Mouse (Mus musculus): ENCODE results near the gene Atg101. TPM values are rescaled to one million over a fixed set of nuclear protein-coding genes. Genes with fewer than 3 reads are reported as not detected.

Gene Atg101
- polyA plus RNA-seq, 1 experiment: 37.6 TPM

- Histone ChIP-seq H3K27me3 (ENCODE audit: control insufficient read depth, insufficient read depth, low read length, poor library complexity, severe bottlenecking) (no peaks in the 10 kb centered on the region), H3K9ac (ENCODE audit: low read depth, poor library complexity, severe bottlenecking) (no peak overlapping the region), H3K27ac (ENCODE audit: insufficient read depth, low read length) (no peak overlapping the region), H3K9me3 (replicated peaks; ENCODE audit: control insufficient read depth, insufficient read depth, low read length, poor library complexity, severe bottlenecking) (no peaks in the 10 kb centered on the region), H3K4me3 (ENCODE audit: low read depth, low read length) (no peak overlapping the region), H3K4me1 (ENCODE audit: control insufficient read depth, insufficient read depth, low read length) (peaks cover 14% of the 10 kb centered on the region), H3K36me3 (ENCODE audit: control insufficient read depth, insufficient read depth, low read length, poor library complexity, severe bottlenecking) (no peaks in the 10 kb centered on the region)
- no peak for TF ChIP-seq EP300 (IDR thresholded peaks at IDR 0.05; ENCODE audit: insufficient read depth, low read depth, low read length)
- no peak for TF ChIP-seq CTCF (IDR thresholded peaks at IDR 0.05; ENCODE audit: low read depth, low read length)
- TF ChIP-seq POLR2A (IDR thresholded peaks at IDR 0.05; ENCODE audit: insufficient read depth, low read length): no peak
Measured at GRCm38 (mm10) chr15:101251930-101252329, 32.1 kb upstream of the Atg101 start.

DNA sequence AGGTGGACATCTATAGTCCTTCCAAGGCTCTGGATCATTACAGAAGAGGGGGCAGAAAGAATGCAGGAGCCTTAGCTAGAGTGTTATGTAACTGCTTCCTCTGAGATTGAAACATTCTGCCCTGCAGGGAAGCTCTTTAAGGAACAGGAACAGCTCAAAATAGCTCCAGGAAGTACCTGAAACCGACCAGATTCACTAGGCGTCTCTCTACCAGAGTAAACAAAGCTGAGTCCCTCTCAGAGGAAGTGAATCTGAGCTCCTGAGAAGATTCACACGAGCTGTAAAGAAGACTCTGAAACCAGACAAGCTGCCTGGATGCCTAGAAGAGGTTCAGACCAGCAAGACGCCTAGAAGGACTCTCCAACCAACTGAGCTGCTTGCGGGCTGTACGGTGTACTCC, 31.5 kb upstream of the Atg101 start:
- peaks cover 13% of the 10 kb centered on the region for H3K4me1 ChIP-seq (ENCODE audit: control insufficient read depth, insufficient read depth, low read length)
- no peaks in the 10 kb centered on the region for H3K9me3 ChIP-seq (replicated peaks; ENCODE audit: control insufficient read depth, insufficient read depth, low read length, poor library complexity, severe bottlenecking)
- H3K27ac ChIP-seq (ENCODE audit: insufficient read depth, low read length): no peak overlapping the region
- H3K27me3 ChIP-seq (ENCODE audit: control insufficient read depth, insufficient read depth, low read length, poor library complexity, severe bottlenecking): no peaks in the 10 kb centered on the region
- TF ChIP-seq EP300 (IDR thresholded peaks at IDR 0.05; ENCODE audit: insufficient read depth, low read depth, low read length) (no peak), CTCF (IDR thresholded peaks at IDR 0.05; ENCODE audit: low read depth, low read length) (no peak), POLR2A (IDR thresholded peaks at IDR 0.05; ENCODE audit: insufficient read depth, low read length) (no peak)
- H3K9ac ChIP-seq (ENCODE audit: low read depth, poor library complexity, severe bottlenecking): no peak overlapping the region
- no peak overlapping the region for H3K4me3 ChIP-seq (ENCODE audit: low read depth, low read length)
- H3K36me3 ChIP-seq (ENCODE audit: control insufficient read depth, insufficient read depth, low read length, poor library complexity, severe bottlenecking): no peaks in the 10 kb centered on the region

DNA sequence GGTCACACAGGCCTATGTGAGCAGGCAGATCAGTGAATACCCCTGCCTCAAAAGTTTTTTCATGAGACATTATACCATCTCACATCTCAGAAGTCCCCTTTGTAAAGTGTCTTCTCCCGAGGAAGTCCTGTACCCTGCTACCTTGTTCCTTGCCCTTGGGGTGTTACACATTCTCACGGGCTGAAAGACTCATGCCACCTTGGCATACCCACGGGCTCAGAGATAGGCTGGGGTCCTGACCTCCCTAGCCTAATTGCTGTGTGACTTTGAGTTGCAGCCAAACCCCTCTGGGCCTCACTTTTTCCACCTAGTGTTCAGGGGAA, 30.5 kb upstream of the Atg101 start:
- Histone ChIP-seq H3K4me3 (ENCODE audit: low read depth, low read length) (peak overlapping the region; percentile 55), H3K4me1 (ENCODE audit: control insufficient read depth, insufficient read depth, low read length) (peaks cover 12% of the 10 kb centered on the region), H3K9ac (ENCODE audit: low read depth, poor library complexity, severe bottlenecking) (peak overlapping the region; percentile 74; the same call in 1 of the 2 replicates), H3K36me3 (ENCODE audit: control insufficient read depth, insufficient read depth, low read length, poor library complexity, severe bottlenecking) (no peaks in the 10 kb centered on the region), H3K27me3 (ENCODE audit: control insufficient read depth, insufficient read depth, low read length, poor library complexity, severe bottlenecking) (no peaks in the 10 kb centered on the region), H3K27ac (ENCODE audit: insufficient read depth, low read length) (peak overlapping the region; percentile 61), H3K9me3 (replicated peaks; ENCODE audit: control insufficient read depth, insufficient read depth, low read length, poor library complexity, severe bottlenecking) (no peaks in the 10 kb centered on the region)
- no peak for TF ChIP-seq CTCF (IDR thresholded peaks at IDR 0.05; ENCODE audit: low read depth, low read length)
- no peak for TF ChIP-seq EP300 (IDR thresholded peaks at IDR 0.05; ENCODE audit: insufficient read depth, low read depth, low read length)
- TF ChIP-seq POLR2A (IDR thresholded peaks at IDR 0.05; ENCODE audit: insufficient read depth, low read length): no peak

DNA sequence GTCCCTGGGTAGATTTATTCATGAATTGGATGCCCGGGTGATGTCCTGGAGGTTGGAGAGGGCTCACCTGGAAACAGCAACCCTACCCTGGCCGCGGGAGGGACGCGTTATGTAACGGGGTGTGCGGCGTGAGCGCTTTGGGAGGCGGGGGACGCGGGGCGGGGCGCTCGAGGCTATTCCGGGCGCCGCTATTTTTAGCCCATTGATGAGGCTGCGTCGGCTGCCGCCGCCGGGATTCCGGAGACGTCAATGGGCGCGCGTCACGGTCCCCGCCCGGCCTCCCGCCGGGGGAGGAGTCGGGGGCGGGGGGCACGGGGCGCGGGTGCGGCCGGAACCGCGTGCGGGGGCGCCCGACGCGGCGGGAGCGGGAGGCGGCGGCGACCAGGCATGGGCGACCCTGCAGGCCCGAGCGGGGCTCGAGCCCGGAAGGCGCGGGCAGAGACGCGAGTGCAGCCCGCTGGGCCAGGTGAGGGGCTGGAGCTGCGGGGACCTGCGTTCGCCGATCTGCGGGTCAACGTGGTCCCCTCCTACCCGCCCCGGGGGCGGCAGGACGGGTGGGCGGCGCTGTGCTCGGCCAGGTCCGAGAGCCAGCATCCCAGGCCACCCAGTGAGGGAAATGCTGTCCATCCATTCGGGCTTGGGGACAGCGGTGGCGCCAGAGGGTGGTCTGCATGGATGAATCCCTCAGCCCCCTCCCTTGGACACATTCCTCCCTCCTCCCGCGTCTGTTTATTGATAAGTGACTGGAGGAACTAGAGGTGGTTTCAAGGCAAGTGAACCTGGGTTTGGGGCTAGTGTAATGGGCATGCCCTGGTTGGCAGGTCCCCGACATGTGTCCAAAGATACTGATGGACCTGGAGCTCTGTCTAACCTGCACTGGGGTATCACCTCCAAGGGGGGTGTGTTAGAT, 29.9 kb upstream of the Atg101 start, which contains the start of gene Nr4a1:
Gene Nr4a1, plus strand, starts transcription at position 384 of the 910 bp plus-strand sequence.
- H3K9ac ChIP-seq (ENCODE audit: low read depth, poor library complexity, severe bottlenecking): peak within 1 kb of the TSS; percentile 74
- H3K9me3 ChIP-seq (replicated peaks; ENCODE audit: control insufficient read depth, insufficient read depth, low read length, poor library complexity, severe bottlenecking): no peaks in the 10 kb centered on the region
- peak within 1 kb of the TSS; percentile 61 for H3K27ac ChIP-seq (ENCODE audit: insufficient read depth, low read length)
- no peaks in the 10 kb centered on the region for H3K36me3 ChIP-seq (ENCODE audit: control insufficient read depth, insufficient read depth, low read length, poor library complexity, severe bottlenecking)
- H3K4me3 ChIP-seq (ENCODE audit: low read depth, low read length): peak within 1 kb of the TSS; percentile 78
- H3K4me1 ChIP-seq (ENCODE audit: control insufficient read depth, insufficient read depth, low read length): peaks cover 12% of the 10 kb centered on the region
- H3K27me3 ChIP-seq (ENCODE audit: control insufficient read depth, insufficient read depth, low read length, poor library complexity, severe bottlenecking): no peaks in the 10 kb centered on the region
- TF ChIP-seq CTCF (IDR thresholded peaks at IDR 0.05; ENCODE audit: low read depth, low read length): no peak
- 0 out of 2 replicates have a peak, but pooled peaks have one; percentile 10 for TF ChIP-seq EP300 (IDR thresholded peaks at IDR 0.05; ENCODE audit: insufficient read depth, low read depth, low read length)
- no peak for TF ChIP-seq POLR2A (IDR thresholded peaks at IDR 0.05; ENCODE audit: insufficient read depth, low read length)

DNA sequence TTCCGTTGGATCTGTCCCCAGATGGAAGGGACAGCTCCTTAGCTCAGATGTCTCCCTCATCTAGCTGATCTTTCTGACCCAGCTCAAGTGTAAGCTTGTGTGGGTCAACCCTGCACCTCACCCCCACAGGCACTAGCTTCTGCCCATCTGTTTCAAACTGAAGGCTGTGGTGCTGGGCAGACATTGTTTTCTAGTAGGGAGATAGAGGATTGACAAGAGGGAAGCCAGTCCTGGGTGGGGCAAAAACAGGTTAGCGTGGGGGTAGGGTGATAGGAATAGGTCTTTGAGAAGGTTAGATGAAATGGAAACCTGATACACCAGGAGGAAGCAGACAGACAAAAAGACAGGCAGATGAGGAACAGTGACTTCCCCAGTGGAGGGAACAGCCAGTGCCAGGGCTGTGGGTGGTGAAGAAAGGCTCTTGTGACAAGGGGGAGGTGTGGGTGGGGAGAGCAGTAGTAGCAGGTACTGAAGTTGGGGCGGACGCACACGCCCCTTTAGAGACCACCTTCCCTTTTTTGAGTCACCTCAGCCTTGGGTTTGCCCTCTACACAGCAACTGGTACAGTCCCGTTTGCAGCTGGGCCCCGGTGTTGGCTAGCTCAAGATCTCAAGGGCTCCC, 28.1 kb upstream of the Atg101 start:
- no peaks in the 10 kb centered on the region for H3K9me3 ChIP-seq (replicated peaks; ENCODE audit: control insufficient read depth, insufficient read depth, low read length, poor library complexity, severe bottlenecking)
- no peak overlapping the region for H3K27ac ChIP-seq (ENCODE audit: insufficient read depth, low read length)
- no peaks in the 10 kb centered on the region for H3K27me3 ChIP-seq (ENCODE audit: control insufficient read depth, insufficient read depth, low read length, poor library complexity, severe bottlenecking)
- H3K36me3 ChIP-seq (ENCODE audit: control insufficient read depth, insufficient read depth, low read length, poor library complexity, severe bottlenecking): no peaks in the 10 kb centered on the region
- peaks cover 12% of the 10 kb centered on the region for H3K4me1 ChIP-seq (ENCODE audit: control insufficient read depth, insufficient read depth, low read length)
- H3K4me3 ChIP-seq (ENCODE audit: low read depth, low read length): no peak overlapping the region
- TF ChIP-seq CTCF (IDR thresholded peaks at IDR 0.05; ENCODE audit: low read depth, low read length) (no peak), POLR2A (IDR thresholded peaks at IDR 0.05; ENCODE audit: insufficient read depth, low read length) (no peak), EP300 (IDR thresholded peaks at IDR 0.05; ENCODE audit: insufficient read depth, low read depth, low read length) (no peak)
- H3K9ac ChIP-seq (ENCODE audit: low read depth, poor library complexity, severe bottlenecking): no peak overlapping the region

Measured in ES-Bruce4 (cell line).